Mouse (Mus musculus) liver, adult 2 months (tissue): ENCODE data around the gene Abcg2.

ENCODE experiments used
- CTCF ChIP-seq: fragments of 200-500 bp; IDR thresholded peaks from 2 replicates; pipeline ENCODE4 v1.5.1; 2011; ENCODE audit warnings: low read depth, low read length, control low read depth
- POLR2A ChIP-seq: fragments of 200-500 bp; IDR thresholded peaks from 2 replicates; pipeline ENCODE4 v1.6.1; 2011; ENCODE audit warnings: low read length, control low read depth; ENCODE audit not compliant: insufficient read depth; ENCODE audit errors: extremely low read depth

DNA sequence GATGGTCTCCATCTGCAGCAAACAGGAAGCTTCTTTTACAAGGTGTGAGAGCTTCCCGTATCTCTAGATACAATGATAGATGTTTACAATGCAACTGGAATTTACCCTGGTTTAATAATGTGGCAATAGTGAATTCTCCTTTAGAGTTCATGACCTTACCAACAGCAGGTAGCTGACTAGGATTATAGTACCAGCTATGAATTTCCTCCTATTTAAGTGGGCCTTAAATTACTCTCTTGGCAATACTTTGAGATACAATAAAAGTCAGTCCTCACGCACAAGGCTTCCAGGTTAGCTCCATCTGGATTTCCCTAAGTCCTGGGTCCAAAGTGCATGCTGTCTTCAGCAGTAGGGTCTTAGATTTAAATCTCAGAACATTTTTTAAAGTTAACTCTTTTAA is 109.9 kb downstream of the Abcg2 start:
- TF ChIP-seq CTCF (no peak), POLR2A (no peak)
